Mouse (Mus musculus): ENCODE data around the gene Ift81. TPM values are rescaled to one million over a fixed set of nuclear protein-coding genes. Genes with fewer than 3 reads are reported as not detected.
A peak's percentile ranks its signal among the peaks of the same experiment; 100 is the strongest.

The Ift81 gene
- polyA plus RNA-seq, 1 experiment from 2014 or later, result 35.6 TPM

DNA sequence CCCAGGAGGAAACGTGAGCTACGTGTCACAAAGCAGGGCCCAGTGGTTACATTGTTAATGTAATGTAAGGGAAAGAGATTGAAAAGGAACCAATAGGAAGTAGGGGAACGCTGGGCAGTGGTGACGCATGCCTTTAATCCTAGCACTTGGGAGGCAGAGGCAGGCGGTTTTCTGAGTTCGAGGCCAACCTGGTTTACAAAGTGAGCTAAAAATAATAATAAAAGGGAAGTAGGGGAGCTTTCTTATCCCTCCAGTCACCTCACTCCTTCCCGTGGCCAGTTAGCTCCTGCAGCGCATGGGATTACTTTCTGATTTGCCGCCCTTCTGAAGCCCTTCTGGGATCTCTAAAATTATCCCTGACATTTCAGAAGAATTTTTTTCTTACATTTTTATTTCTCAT, 9.5 kb upstream of the Ift81 start:
- WGBS, result 82% methylated on average over 9 of the region's 9 CpGs
- no peak overlapping the region for H3K4me3 ChIP-seq
- H3K9ac ChIP-seq, result no peak overlapping the region
- H3K27me3 ChIP-seq, result no peaks in the 10 kb centered on the region
- H3K27ac ChIP-seq, result no peak overlapping the region
- H3K36me3 ChIP-seq, result no peaks in the 10 kb centered on the region
- no peaks in the 10 kb centered on the region for H3K9me3 ChIP-seq
- no peak overlapping the region for H3K4me2 ChIP-seq
- no peak for ATAC-seq (ENCODE audit: insufficient number of reproducible peaks, low FRiP score, low TSS enrichment, low read depth)
- peaks cover 13% of the 10 kb centered on the region for H3K4me1 ChIP-seq

- H3K9me3 ChIP-seq, result no peaks in the 10 kb centered on the region
- no peak overlapping the region for H3K4me3 ChIP-seq
- ATAC-seq (ENCODE audit: insufficient number of reproducible peaks, low FRiP score, low TSS enrichment, low read depth), result no peak
- H3K4me2 ChIP-seq, result no peak overlapping the region
- H3K9ac ChIP-seq, result no peak overlapping the region
- no peaks in the 10 kb centered on the region for H3K27me3 ChIP-seq
- peaks cover 13% of the 10 kb centered on the region for H3K4me1 ChIP-seq
- WGBS, result 89% methylated on average over 5 of the region's 5 CpGs
- H3K27ac ChIP-seq, result peak overlapping the region; percentile 75; the same call in 1 of the 2 replicates
- no peaks in the 10 kb centered on the region for H3K36me3 ChIP-seq
Observed at GRCm38 (mm10) chr5:122622526-122622925, 8.2 kb upstream of the Ift81 start.

DNA sequence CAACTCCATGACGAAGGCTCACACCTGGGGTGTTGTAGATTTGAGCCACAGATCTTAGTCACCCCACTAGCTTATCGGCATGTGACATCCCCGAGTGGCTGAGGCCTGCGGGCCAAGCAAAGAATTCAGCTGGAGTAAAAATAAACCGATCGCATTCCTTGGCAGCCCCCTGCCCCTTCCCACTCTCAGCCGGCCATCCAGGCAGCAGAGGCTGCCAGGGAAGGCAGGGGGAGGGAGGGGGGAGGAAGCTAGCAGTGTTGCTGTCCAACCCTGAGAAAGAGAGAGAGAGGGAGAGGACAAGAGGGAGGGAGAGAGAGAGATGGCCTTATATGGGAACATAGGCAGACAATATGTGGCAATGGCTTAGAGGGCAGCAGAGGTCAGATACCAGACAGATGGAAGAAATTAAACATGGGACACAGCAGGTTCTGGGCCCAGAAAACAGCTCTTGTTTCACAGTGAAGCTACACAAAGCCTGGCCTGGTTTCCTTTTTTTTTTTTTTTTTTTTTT, 7.1 kb upstream of the Ift81 start:
- peak; percentile 90 for ATAC-seq (ENCODE audit: insufficient number of reproducible peaks, low FRiP score, low TSS enrichment, low read depth)
- H3K4me2 ChIP-seq, result no peak overlapping the region
- WGBS, result 12% methylated on average over 7 of the region's 7 CpGs
- no peaks in the 10 kb centered on the region for H3K27me3 ChIP-seq
- peaks cover 13% of the 10 kb centered on the region for H3K4me1 ChIP-seq
- H3K9me3 ChIP-seq, result no peaks in the 10 kb centered on the region
- H3K4me3 ChIP-seq, result no peak overlapping the region
- peak overlapping the region; percentile 67 for H3K27ac ChIP-seq
- H3K36me3 ChIP-seq, result no peaks in the 10 kb centered on the region
- 0 out of 2 replicates have a peak overlapping the region, but pooled peaks have one; percentile 4 for H3K9ac ChIP-seq

DNA sequence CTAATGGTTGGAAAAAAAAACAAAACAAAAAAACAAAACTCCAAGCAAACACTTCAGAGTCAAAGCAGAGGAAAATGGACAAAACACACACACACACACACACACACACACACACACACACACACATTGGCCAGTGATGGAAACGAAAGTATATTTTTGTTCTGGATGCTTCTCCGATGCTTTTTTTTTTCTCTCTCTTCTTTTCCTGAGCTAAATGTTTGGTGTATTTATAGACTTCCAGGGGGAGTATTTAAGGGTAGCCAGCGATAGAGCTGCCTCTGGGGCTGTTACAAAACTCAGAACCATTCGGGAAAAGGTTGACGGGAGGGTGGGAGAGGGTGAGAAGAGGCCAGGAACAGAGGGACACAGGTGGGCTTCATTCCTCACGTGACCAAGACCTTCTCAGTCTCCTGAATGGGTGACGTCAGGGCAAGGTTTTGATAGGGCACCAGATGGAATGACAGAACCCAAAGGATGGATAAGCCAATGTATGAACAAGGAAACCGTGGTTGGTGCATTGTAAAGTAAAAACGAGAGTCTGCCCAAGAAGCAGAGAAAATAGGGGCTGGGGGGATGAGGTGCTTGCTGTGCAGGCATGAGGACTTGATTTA, 5.5 kb upstream of the Ift81 start:
- Histone ChIP-seq H3K4me2 (no peak overlapping the region), H3K9ac (no peak overlapping the region), H3K9me3 (no peaks in the 10 kb centered on the region), H3K4me1 (peaks cover 13% of the 10 kb centered on the region), H3K4me3 (no peak overlapping the region), H3K27me3 (no peaks in the 10 kb centered on the region), H3K27ac (0 out of 2 replicates have a peak overlapping the region, but pooled peaks have one; percentile 7), H3K36me3 (no peaks in the 10 kb centered on the region)
- ATAC-seq (ENCODE audit: insufficient number of reproducible peaks, low FRiP score, low TSS enrichment, low read depth), result no peak
- 70% methylated on average over 9 of the region's 9 CpGs for whole genome bisulfite sequencing

DNA sequence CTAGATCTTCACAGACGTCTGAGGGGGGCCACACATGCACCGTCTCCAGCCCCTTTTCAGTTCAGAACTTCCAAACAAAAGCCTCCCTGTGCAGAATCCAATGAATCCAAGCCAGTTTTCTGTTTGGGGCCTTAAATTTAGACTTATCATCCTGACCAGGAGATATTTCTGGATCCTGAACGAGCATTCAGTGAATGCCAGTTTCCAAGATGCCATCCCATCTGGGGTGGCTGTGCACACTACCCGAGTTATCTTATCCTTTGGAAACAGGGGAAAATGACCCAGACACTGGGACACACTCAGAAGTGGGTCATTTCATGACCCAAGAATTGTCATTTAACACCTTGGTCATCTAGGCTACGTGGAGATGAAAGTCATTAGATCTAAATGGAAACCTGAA, 3.4 kb upstream of the Ift81 start:
- Histone ChIP-seq H3K4me3 (no peak overlapping the region), H3K9me3 (no peaks in the 10 kb centered on the region), H3K4me2 (no peak overlapping the region), H3K27ac (peak overlapping the region; percentile 24; the same call in 1 of the 2 replicates), H3K36me3 (no peaks in the 10 kb centered on the region), H3K4me1 (peaks cover 14% of the 10 kb centered on the region), H3K27me3 (no peaks in the 10 kb centered on the region), H3K9ac (no peak overlapping the region)
- ATAC-seq (ENCODE audit: insufficient number of reproducible peaks, low FRiP score, low TSS enrichment, low read depth), result no peak
- WGBS, result 63% methylated on average over 5 of the region's 5 CpGs

DNA sequence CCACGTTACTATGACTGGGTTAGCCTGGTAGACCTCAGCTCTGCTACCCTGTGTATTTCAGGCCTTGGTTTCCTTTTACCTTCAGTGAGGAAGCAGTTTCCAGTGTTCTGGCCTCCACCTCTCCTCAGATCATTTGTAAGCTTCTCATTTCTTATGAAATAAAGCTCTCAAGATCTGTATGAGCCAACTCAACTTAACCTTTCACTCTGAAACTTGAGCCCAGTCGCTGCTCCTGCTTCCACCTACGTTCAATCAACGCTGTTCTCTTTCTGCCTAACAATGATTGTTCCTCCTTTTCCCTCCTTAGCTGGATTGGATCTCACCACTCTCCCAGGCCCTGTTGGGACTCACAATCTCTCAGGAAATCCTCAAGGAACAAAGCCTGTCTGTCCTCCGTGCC, 2.7 kb downstream of the Ift81 start:
- Histone ChIP-seq H3K4me2 (no peak overlapping the region), H3K9me3 (no peaks in the 10 kb centered on the region), H3K36me3 (peaks cover 25% of the 10 kb centered on the region), H3K27ac (peak overlapping the region; percentile 35), H3K9ac (no peak overlapping the region), H3K4me3 (no peak overlapping the region), H3K4me1 (peaks cover 3% of the 10 kb centered on the region; the same call in 1 of the 2 replicates), H3K27me3 (no peaks in the 10 kb centered on the region)
- no peak for ATAC-seq (ENCODE audit: insufficient number of reproducible peaks, low FRiP score, low TSS enrichment, low read depth)
- 57% methylated on average over 5 of the region's 5 CpGs for WGBS

GRCm38 (mm10) chr5:122604894-122605293, 9.4 kb downstream of the Ift81 start:
- WGBS, result 92% methylated on average over 2 of the region's 2 CpGs
- no peak overlapping the region for H3K9ac ChIP-seq
- ATAC-seq (ENCODE audit: insufficient number of reproducible peaks, low FRiP score, low TSS enrichment, low read depth), result no peak

GRCm38 (mm10) chr5:122602233-122602632, 12.1 kb downstream of the Ift81 start:
- no peak overlapping the region for H3K27ac ChIP-seq
- no peak for ATAC-seq (ENCODE audit: insufficient number of reproducible peaks, low FRiP score, low TSS enrichment, low read depth)
- H3K4me2 ChIP-seq, result no peak overlapping the region
- no peak overlapping the region for H3K4me3 ChIP-seq
- H3K27me3 ChIP-seq, result no peaks in the 10 kb centered on the region
- H3K9ac ChIP-seq, result no peak overlapping the region
- no peaks in the 10 kb centered on the region for H3K4me1 ChIP-seq
- no peaks in the 10 kb centered on the region for H3K9me3 ChIP-seq
- H3K36me3 ChIP-seq, result peaks cover 61% of the 10 kb centered on the region
- 75% methylated on average over 11 of the region's 11 CpGs for WGBS

More at GRCm38 (mm10) chr5:122604894-122605293, 9.4 kb downstream of the Ift81 start:
- Histone ChIP-seq H3K4me2 (no peak overlapping the region), H3K27ac (no peak overlapping the region), H3K4me3 (no peak overlapping the region), H3K36me3 (peaks cover 62% of the 10 kb centered on the region), H3K4me1 (no peaks in the 10 kb centered on the region), H3K27me3 (no peaks in the 10 kb centered on the region), H3K9me3 (no peaks in the 10 kb centered on the region)

DNA sequence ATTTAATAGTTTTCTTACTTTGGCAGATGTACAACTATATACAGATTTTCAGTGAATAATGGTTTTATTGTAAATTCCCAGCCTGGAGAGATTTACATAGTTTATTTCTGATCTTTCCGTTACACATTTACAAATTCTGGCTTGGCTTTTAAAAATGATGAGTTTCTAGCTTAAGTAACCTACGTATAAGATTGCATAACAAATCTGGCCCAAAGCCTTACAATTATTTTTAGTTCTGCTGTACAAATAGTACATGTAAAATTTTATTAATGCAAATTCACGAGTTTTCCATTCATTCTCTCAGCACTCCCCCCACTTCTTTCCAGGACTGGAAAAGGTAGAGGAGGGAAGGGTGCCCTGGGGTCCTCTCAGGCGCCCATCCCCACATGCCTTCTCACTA, 18.8 kb downstream of the Ift81 start:
- no peak overlapping the region for H3K4me3 ChIP-seq
- H3K27me3 ChIP-seq, result no peaks in the 10 kb centered on the region
- no peaks in the 10 kb centered on the region for H3K4me1 ChIP-seq
- H3K9me3 ChIP-seq, result no peaks in the 10 kb centered on the region
- WGBS, result 65% methylated on average over 4 of the region's 4 CpGs
- H3K9ac ChIP-seq, result no peak overlapping the region
- no peak overlapping the region for H3K27ac ChIP-seq
- no peak for ATAC-seq (ENCODE audit: insufficient number of reproducible peaks, low FRiP score, low TSS enrichment, low read depth)
- H3K36me3 ChIP-seq, result peaks cover 55% of the 10 kb centered on the region
- H3K4me2 ChIP-seq, result no peak overlapping the region

DNA sequence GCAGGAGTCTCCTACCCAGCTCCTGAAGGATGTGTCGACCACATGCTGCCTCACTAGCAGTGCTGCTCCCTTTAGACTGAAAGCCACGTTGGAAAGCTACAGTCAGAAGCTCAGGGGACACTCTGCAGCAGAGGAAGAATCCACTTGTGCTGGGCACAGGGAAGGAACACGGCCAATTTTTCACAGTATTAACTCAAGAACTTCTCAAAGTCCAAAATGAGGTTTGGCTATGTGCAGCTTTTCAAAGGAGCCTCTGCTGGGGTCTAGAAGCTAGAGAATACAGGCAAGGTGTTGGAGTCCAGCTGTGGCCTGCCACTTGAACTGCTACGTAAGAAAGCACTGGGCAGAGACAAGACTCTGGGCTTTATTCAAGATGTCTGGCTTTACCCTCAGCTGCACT, 24.4 kb downstream of the Ift81 start:
- Histone ChIP-seq H3K27me3 (no peaks in the 10 kb centered on the region), H3K36me3 (peaks cover 30% of the 10 kb centered on the region), H3K9me3 (no peaks in the 10 kb centered on the region), H3K27ac (no peak overlapping the region), H3K9ac (no peak overlapping the region), H3K4me2 (no peak overlapping the region), H3K4me1 (no peaks in the 10 kb centered on the region), H3K4me3 (no peak overlapping the region)
- WGBS, result 80% methylated on average over 4 of the region's 4 CpGs
- ATAC-seq (ENCODE audit: insufficient number of reproducible peaks, low FRiP score, low TSS enrichment, low read depth), result no peak

DNA sequence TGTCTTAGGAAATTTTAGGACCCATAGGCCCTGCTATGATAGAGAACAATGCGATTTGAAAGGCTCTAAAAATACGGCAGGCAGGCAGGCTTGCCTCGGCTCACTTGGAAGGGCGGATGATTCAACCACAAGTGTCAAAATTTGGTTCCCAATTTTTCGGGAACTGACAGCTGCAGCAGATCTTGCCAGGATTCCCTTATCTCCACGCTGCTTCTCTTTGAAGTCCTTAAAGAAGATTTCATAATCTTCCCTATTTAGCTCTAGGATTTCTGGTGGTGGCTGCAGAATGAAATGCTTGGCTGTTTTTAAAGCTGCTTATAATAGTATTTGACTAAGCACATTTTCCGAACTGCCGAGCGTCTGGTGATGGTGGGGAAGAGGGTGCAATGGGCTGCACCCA, 28.8 kb downstream of the Ift81 start:
- Histone ChIP-seq H3K4me2 (no peak overlapping the region), H3K36me3 (peaks cover 15% of the 10 kb centered on the region), H3K27ac (no peak overlapping the region), H3K27me3 (no peaks in the 10 kb centered on the region), H3K9ac (no peak overlapping the region), H3K9me3 (no peaks in the 10 kb centered on the region), H3K4me1 (no peaks in the 10 kb centered on the region), H3K4me3 (no peak overlapping the region)
- no peak for ATAC-seq (ENCODE audit: insufficient number of reproducible peaks, low FRiP score, low TSS enrichment, low read depth)
- WGBS, result 75% methylated on average over 9 of the region's 9 CpGs

GRCm38 (mm10) chr5:122584093-122584492, 30.2 kb downstream of the Ift81 start:
- no peak overlapping the region for H3K4me3 ChIP-seq
- WGBS, result 79% methylated on average over 5 of the region's 5 CpGs
- no peak overlapping the region for H3K4me2 ChIP-seq
- H3K4me1 ChIP-seq, result no peaks in the 10 kb centered on the region
- H3K9ac ChIP-seq, result no peak overlapping the region
- no peak overlapping the region for H3K27ac ChIP-seq
- H3K36me3 ChIP-seq, result peaks cover 21% of the 10 kb centered on the region
- H3K9me3 ChIP-seq, result no peaks in the 10 kb centered on the region
- no peak for ATAC-seq (ENCODE audit: insufficient number of reproducible peaks, low FRiP score, low TSS enrichment, low read depth)
- no peaks in the 10 kb centered on the region for H3K27me3 ChIP-seq

All from limb, embryonic 15.5 days (tissue).